Mouse (Mus musculus): Measurements from ENCODE around the gene Zfp526.

DNA sequence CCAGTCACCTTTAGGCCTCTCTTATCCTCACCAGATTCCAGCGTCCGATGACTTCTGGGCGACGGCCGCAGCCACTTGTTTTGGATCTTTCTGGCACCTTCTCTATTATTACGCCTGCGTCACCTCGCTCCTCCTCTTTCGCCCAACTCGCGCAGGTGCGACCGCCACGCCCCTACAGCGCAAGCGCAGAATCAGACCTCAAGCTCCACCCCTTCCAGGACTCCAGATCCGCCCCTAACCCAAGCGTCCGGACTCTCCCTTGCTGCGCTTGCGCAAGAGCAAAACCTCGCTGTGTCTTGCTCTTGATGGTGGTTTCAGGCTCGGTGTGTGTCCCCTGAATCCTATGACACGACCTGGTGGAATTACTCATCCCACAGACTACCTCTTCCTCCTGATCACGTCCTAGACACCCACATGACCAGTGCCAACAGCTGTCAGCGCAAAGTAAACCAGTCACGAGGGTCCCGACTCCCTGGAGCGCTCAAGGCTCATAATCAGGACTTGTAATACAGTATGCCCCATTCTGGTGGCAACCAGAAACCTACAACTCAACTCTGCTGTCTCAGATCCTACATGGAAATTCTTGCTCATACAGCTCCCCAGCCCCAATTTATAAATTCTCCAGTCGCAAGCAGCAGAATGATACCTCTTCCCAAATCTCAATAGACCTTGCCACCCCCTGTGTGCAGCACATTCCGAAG lies 1.3 kb upstream of the Zfp526 start:
- TF ChIP-seq ELF1 (IDR thresholded peaks at IDR 0.05; ENCODE audit: low read depth, low read length), result 0 out of 2 replicates have a peak, but pooled peaks have one; percentile 40
- TF ChIP-seq EP300 (IDR thresholded peaks at IDR 0.05; ENCODE audit: low read length), result no peak
- TF ChIP-seq MAX (IDR thresholded peaks at IDR 0.05; ENCODE audit: low read length), result peak; percentile 67
- no peak for TF ChIP-seq CTCF (conservative IDR thresholded peaks at IDR 0.05 in 1 of 2, IDR thresholded peaks at IDR 0.05 in 1 of 2; ENCODE audit: low read depth in 2 of 2, low read length in 2 of 2)
